Mouse (Mus musculus) regulatory T cell (primary cell): ENCODE measurements around the gene Kcnmb4.

ENCODE experiments used
- in situ Hi-C: fragments of 300-600 bp; cut with MboI, MseI; formaldehyde crosslinking; loops from one replicate; pipeline ENCODE4 v1.15.1; 2025; ENCODE audit warnings: high pct_unique_total_duplicates

Gene Kcnmb4

DNA sequence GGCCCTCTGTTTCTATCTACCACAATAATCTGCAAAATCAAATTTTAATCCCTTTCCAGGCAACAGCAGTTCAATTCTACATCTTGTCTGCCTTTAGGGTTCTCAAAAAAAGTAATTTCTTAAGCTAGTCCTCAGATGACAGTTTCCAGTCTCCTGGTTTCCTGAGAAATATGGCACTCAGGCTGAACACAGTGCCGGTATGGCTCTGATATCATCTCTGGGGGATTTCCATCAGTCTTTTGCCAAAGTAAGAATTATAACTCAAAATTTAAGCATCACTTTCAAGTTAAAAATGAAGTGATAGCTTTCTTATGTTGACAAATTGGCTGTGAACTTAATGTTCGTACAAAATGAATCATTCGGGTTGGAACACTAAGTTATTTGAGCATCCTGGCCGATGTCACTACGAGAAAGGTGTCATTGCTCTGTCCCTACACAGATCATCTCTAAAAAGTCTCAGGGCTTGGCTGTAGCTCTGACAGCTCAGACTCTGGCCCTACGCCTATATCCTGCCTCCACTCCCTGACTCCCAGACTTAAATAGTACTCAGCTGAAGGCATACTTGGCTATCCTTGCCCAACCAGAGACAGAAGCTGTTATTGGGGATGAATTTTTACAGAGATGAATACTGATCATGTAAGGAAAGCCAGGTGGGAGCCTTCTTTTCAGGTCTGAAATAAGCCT is 70.8 kb downstream of the Kcnmb4 start:
- in situ Hi-C loops = no loop called here

- in situ Hi-C loops = no loop called here
Measured at GRCm38 (mm10) chr10:116397973-116398372, 75.7 kb downstream of the Kcnmb4 start.

DNA sequence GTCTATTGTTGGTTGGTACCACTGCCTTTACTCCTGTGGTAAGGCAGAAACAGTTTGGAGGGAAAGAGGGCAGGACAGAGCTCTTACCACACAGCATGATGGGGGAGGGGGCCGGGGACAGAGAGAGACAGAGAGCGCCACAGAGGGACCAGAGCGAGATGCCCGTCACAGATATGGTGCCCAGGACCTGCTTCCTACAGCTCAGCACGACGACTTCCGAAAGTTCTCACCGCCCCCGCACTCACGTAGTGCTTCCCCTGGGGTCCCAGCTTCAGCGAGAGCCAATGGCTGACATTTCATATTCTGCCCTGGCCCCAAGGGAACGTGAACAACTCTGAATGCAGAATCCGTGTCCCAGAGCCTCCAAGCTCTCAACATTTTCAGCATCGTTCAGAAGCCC is 76.1 kb downstream of the Kcnmb4 start:
- in situ Hi-C loops = no loop called here

DNA sequence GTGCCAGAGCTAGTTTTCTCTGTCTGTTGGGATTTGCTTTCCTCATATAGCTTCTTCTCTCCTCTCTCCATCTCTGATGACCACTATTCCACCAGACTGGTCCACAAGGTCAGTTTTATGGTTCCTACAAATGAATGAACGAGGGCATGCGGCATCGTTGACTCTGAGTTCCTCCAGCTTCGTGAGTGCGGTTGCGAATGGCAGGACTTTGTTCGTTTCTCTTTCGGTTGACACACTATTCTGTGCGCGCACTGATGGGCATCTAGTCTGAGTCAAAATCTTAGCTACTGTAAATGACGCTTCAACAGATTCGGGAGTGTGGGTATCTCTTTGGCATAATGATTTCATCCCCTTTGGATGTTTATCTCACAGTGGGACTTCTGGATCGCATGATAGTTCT is 76.7 kb downstream of the Kcnmb4 start:
- in situ Hi-C loops = no loop called here

DNA sequence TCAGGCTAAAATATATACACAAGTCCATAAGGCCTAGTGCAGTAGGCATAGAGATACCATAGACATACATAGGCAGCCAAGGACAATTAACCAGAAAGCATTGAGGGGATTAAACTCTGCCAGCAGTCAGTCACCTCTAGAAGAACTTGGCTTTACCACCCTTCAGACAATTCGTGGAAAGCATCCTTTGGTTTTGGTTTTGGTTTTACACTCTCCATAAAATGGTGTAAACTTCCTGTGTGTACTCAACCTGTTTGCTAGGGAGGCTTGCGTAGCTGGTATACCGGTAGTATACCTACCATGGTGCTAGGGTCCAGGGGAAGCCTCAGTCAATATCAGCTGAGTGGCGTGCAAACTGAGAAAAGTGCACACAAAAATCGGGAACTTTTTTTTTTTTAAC is 77.4 kb downstream of the Kcnmb4 start:
- in situ Hi-C loops = no loop called here

DNA sequence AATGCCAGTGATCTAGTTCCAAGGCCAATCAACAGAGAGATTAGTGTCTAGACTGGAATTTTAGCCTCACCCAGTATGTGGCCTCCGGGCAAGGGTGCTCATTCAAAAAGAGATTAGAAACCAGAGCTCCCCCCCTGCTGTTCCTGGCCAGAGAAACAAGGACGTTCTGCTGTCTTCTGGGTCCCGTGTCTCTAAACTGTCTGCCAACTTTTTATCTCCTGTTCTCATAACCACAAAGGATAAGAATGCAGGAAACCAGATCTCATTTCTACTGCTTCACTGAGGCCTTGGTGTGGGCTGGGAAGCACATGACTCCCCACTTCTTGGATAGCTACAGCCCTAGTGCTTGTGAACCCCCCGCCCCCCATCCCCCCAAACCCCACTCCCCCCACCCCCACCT is 79.1 kb downstream of the Kcnmb4 start:
- in situ Hi-C loops = no loop called here

DNA sequence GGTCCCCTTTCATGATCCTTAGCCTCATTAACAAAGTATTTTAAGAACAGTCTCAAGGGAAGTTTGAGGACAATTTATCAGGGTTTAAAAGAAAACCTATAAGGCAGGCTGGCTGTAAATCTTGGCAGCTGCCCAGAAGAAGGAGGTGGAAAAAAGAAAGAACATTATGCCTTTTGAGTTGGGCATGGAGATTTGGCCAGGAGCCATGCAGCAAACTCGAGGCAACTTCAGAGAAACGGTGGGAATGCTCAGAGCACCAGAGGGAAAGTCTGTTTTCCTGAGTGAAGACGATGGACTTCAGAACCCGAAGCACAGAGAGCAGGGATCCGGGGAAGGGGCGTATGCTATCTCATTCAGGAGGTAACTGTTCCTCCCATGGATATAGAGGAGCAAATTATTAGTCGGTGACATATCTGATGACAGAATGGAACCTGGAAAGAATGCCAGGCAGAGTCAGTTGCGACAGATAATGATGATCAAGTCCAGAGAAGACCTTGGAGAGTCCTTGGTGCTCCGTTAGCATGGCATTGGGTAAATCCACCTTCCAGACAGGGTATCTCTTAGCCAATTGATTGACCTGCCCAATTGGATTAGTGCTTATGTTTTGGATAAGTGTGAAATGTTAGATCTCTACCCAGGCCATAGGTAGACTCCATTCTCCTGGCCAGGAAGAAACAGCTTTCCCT is 79.7 kb downstream of the Kcnmb4 start:
- in situ Hi-C loops = no loop called here

DNA sequence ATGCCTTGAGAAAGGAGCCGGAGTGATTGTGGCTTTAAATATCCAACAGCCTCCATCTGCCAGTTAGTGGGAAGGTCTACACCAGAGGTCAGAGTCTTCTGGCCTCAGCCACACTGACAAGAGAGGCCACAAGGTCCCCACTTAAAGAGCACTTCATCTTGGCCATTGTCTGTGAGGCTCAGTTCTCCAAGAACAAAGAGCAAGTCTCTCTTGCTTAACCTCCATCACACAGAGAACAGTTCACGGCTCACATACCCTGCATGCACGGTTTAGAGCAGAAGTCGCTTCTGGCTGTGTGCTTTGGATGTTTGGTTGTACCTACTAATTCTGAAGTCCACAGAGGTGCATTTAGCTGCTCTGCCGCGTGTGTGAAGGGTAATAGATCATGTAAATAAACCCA is 84.8 kb downstream of the Kcnmb4 start:
- in situ Hi-C loops = no loop called here

DNA sequence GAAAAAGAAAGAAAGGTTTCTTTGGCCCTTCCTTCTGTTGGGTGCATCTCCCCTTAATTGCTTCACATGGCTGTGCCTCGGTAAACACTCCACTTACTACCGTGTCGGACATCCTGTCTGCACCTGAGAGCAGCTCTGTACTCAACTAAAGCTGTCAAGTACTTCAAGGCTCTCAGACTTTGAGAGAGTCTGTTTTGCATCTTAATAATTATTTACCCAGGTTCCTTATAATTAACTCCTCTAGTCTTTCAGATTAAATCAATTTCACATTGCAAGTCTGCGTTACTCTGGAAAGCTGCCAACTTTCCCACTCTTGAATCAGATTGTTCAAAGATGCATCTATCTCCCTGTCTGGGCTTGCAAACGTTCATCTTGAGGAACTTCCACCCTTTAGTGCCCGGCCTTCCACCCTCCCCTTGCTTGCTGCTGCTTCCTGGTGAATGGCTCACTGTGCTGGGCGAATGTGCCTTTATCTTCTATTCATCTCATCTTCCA is 87.2 kb downstream of the Kcnmb4 start:
- in situ Hi-C loops = no loop called here

GRCm38 (mm10) chr10:116384401-116384800 is 89.3 kb downstream of the Kcnmb4 start:
- in situ Hi-C loops = no loop called here

GRCm38 (mm10) chr10:116382826-116383685 is 90.6 kb downstream of the Kcnmb4 start:
- in situ Hi-C loops = no loop called here

DNA sequence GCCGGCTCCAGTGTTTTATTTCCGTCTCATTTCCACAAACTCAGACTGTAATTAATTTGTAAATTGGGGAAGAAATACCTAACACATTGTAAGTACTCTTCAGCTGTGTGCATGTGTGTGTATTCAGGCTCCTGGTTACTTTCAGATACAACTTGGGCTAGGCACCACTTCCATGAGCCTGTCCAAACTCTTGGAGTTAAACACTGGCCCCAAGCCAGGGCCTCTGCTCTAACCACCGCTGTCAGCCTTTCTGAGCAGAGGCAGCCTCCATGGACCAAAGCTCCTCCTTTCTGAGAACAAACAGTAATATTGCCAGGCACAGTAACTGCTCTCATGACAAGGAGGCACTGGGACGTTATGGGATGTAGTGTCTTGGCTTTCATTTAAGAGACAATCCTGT is 96.8 kb downstream of the Kcnmb4 start:
- in situ Hi-C loops = no loop called here

DNA sequence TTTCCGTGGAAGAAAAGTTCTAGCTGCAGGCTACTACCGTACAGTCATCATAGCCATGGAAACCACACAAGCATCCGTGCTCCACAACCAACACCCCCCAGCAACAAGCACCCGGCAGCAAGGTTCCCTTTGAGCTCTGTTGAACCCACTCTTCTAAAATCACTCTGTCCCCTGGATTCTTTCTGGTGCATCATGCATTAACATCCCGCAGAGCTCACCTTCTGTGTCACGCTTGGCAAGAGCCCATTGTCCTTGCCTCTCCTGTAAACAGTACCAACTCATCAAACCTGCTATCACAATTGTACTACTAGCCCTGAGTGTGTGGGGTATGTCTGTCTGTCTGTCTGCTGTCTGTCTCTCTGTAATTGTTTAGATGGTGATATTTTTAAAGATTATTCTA is 99.6 kb downstream of the Kcnmb4 start:
- in situ Hi-C loops = no loop called here

- in situ Hi-C loops = no loop called here
Measured at GRCm38 (mm10) chr10:116370991-116371725, 102.5 kb downstream of the Kcnmb4 start.
